Mouse (Mus musculus): ENCODE measurements around the gene Exoc5.
A peak's percentile ranks its signal among the peaks of the same experiment; 100 is the strongest.
"Not testable (repeated sequence)": the region's sequence is repeated elsewhere in the genome, so short reads cannot be mapped to it uniquely, and the experiment has no call there.

Exoc5 gene

DNA sequence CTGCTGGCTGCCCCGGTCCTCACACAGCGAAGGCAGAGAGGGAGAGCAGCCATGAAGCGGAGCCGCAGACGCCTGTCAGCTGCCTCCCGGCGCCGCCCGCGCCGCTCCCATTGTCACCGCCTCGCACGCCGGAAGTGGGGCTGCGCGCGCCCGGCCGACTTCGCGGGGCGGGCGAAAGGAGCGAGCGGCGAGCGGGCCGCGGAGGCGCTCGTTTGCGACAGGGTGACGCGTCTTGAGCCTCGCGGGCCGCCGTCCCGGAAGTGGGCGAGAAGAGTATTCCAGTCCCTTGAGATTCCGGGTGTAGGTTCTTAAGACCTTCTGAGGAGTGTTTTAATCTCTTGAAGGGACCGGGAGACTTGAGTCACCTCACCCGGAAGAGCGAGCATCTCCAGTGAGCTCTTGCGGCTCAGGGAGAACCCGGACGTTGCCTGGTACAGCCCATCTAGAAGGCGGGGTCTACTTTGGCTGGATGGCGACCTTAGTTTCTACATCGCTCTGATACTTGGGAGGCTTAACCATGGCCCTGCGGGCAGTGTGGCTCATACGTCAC lies at the start of gene Exoc5:
Exoc5 (minus strand) TSS at position 380 of the 550 bp plus-strand sequence.
- peak; percentile 94 to 98 for DNase-seq (ENCODE audit: low spot score in 2 of 2)

DNA sequence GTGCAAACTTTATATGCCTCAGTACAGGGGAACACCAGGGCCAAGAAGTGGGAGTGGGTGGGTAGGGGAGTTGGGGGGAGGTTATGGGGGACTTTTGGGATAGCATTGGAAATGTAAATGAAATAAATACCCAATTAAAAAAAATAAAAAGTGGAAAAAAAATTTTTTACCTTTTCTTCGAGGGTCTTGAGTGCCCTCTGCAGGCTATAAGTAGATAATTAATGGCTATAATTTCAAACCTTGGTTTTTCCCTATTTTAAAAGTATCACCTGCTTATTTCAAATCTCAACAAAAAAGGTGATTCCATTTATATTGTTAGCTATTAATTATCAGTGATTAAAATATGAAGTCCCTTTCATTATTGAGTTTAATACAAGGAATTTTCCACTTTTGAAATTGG lies 25.3 kb upstream of the Exoc5 start:
- DNase-seq (ENCODE audit: low spot score in 2 of 2) = not testable (repeated sequence)

DNA sequence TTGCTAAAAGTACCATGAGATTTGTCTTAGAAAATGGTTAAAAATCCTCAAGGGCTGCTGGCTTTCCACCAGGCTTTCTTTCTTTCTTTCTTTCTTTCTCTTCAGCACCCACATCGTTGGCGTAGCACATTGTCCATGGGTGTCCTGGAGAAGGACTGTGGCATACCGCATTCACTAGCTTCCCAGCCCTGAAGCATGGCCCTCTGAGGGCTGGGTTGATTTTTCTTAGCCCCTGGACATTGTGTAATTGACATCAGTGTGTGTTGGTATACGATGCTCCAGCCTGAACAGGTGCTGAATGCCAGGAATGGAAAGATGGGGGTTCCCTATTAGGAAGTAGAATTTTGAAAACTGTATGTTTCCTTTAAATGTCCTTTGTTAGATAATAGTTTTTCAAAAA lies 24.8 kb upstream of the Exoc5 start:
- no peak for DNase-seq (ENCODE audit: low spot score in 2 of 2)

DNA sequence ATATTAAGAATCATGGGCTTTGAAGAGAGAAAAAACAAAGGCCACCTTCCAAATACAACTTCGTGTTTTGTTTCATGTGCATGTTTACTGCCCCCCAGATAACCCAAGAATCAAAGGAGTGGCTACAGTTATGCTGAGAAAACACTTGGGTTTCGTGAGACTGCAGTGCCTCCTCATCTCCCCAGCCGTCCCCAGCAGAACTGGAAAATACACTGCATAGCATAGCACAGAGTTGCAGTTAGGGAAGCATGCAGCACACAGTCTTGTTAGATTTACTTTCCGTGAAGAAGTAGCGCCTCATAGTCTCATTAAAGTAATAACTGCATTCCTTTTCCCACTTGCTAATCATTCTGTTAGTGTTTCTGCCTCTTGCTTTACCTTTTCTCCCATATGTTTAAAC lies 23.6 kb upstream of the Exoc5 start:
- no peak for DNase-seq (ENCODE audit: low spot score in 2 of 2)

DNA sequence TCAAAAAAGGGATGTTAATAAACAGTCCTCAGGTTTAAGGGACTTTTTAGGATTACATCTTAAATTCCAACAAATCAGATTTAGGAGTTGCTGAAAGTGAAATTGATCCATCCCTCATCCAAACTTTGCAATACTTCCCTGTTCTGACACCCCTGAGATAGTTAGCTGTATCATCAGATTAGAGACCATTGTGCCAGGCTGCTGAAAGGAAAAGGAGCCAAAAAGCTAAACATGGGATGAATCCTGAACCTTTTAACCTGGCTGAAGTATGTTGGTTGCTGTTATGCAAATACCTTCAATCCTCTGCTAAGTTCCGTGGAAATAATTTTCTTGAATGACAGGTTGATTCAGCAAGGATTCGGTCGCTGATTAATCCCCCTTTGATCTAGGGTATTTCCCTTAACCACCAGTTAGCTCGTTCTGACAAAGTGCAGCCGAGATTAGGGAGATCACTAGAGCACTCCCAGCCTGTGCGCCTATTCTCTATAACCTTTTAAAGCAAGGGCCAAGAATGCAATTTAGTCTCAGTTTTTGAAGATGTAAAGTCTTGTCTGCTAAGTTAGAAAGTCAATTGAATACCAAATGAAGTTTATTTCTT lies 23.1 kb upstream of the Exoc5 start:
- no peak for DNase-seq (ENCODE audit: low spot score in 2 of 2)

DNA sequence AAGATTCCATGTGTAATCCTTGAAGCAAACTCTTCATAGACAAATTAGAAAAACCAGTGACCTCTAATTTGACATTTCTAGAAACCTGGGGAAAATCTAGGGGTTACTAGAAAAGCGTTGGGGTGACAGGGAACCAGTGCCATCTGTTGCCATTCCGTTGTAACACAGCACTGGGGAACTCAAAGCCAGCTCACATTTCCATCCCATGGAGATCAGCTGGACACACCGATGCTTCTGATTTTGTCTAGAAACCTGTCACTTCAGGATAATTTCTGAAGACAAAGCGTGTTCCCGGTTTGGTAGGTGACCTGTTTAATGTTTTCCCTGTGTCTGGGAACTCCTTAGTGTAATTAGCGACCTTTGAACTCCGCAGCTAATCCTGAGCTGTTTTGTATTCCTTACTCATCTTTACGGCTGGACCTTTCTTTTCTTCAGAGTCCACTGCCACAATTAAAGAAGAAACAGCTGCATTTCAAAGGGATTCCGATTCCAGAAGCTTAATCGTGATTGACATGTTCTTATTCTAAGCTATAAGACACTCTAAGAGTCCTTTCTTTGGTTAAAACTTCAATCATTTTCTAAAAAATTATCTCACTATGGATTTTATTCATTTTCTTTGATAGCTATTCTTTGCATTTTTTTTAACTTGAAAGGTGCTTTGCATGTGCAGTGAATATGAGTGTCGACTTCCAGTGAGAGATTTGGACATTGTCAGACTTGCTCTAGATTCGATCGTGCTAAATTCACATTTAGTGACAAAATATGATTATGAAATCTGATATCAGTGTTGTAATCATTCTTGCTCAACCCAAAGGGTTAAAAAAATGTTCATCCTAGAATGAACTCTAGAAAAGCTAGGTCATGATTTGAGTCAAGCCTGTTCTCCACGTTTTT lies 21.9 kb upstream of the Exoc5 start:
- no peak for DNase-seq (ENCODE audit: low spot score in 2 of 2)

DNA sequence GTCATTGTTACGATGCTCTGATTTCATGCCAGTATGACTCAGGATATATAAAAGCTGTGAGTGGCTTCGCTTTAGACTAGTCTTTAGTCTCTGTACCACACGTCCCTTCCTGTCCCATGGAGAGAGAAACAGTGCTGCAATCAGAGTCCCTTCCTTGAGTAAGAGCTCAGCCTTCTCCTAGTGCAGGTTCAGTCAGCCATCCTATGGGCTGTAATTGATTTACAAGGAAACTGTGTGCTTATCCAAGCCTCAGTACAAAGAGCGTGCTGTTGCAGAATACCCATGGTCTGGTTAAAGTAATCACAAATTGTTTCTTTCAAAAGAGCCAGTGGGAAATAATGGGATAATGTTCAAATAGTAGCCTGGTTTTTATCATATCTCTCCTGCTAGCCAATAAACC lies 20.1 kb upstream of the Exoc5 start:
- no peak for DNase-seq (ENCODE audit: low spot score in 2 of 2)

DNA sequence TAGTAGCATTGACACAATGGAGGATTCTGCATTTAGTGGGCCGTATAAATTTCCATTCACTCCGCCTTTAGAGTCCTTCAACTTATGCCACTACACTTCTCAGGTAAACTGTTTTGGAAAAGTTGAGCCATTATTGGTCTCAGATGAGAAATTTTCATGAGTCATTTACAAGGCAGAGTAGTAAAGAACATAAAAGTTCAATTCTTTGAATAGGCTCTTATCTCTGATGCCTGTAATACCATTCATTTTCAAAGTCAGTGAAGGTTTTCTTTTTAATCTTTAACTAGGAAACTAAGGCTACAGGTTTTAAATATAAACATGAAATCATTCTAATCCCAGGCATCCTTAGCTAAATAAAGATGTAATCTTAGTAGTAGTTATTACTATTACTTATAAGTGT lies 12.4 kb upstream of the Exoc5 start:
- DNase-seq (ENCODE audit: low spot score in 2 of 2) = no peak

DNA sequence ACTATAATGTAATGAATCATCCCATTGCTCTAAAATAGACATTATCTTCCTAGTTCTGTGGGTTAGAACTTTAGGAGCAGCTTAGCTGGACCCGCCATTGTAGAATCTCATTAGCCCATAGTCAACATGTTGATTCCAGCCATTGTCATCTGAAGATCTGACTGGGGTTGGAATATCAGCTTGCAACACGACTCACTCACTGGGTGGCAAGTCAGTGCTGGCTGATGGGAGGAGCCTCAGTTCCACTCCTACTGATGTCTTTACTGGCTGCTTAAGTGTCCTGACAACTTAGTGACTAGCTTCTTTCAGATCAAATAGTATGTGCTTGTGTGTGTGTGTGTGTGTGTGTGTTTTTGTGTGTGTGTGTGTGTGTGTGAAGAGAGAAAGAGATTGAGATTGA lies 7.9 kb upstream of the Exoc5 start:
- no peak for DNase-seq (ENCODE audit: low spot score in 2 of 2)

DNA sequence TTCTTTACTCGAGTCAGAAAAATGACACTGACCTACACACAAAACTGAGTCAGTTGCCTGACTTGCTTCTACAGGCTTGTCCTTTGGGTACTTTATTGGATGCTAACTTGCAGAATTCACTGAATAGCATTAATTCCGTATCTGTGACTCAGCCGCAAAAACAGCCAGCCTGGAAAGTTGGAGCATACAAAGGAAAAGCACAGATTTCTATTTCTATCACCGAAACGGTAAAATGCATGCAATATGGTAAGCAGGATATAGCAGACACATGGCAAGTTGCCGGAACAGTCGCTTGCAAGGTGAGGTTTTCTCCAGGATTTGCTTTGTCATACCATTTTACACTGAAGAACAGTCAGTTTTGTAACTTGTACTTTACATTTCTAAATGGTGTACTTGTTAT lies 7.4 kb upstream of the Exoc5 start:
- DNase-seq (ENCODE audit: low spot score in 2 of 2) = no peak

DNA sequence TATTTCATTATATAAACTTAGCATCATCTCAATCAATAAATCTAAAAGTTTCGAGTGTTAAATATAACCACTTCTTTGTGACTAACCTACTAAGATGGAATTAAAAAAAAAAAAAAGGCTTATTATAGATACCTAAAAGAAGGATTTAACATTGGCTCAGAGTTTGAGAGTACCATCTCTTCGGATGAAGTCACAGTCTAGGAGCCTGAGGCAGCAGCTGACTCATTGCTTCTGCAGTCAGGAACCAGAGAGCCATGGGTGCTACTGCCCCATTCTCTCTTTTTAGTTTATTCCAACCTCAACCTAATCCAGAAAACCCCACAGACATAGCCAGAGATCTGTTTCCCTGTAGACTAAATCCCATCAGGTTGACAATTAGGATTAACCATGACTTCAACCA lies 6.4 kb upstream of the Exoc5 start:
- DNase-seq (ENCODE audit: low spot score in 2 of 2) = no peak

DNA sequence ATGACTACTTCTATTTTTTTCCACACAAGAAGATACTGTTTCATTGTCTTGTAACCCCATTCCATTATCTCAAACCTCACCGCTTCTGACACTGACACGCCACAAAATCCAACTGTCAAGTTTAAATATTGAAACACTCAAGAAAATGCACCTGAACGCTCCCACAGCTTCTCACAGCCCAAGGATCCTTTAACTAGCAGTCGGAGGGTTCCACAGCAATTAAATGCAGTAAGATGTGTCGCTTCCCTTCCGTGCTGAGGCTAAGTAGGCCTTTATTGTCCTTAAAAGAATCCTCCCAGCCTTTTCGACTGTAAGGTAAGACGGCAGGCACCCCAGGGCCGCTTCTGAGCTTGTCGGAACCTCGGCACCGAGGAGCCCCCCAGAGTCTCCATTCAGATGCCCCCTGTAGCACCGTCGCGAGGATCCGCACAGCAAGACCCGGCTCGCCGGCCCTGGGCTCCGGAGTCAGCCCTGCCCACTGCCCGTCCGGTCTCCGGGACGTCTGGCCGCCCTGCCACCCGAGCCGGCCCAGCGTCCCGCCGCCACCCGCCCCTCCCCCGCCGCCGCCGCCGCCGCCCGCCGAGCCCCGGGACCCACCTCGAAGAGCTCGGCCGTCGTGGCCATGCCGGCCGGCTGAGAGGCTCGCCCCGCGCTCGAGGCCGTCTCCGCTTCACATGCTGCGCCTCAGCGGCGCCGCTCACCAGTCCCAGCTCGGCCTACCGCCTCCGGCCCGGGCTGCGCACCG lies 752 bp downstream of the Exoc5 start, which contains the start of gene Ap5m1:
Ap5m1 (plus strand) TSS at position 569 of the 745 bp plus-strand sequence.
- DNase-seq (ENCODE audit: low spot score in 2 of 2) = peak in 1 of 2 experiments; percentile 82

DNA sequence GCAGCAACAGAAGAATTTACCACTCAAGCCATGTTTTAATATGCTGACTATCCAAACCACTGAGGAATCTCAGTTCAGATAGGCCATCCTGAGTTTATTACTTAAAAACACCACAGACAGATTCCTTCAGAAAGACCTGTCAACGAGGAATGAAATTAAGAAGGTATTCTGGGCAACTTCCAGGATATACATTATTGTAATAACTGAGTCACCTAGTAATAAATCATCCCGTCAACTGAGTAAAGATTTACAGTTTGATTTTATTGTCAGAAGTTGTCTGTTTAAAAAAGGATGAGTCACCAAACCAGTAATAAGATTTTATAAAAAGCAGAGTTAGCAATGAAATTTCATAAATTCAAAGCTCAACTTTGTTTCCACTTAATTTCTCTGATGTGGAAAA lies 2.6 kb downstream of the Exoc5 start:
- DNase-seq (ENCODE audit: low spot score in 2 of 2) = no peak

DNA sequence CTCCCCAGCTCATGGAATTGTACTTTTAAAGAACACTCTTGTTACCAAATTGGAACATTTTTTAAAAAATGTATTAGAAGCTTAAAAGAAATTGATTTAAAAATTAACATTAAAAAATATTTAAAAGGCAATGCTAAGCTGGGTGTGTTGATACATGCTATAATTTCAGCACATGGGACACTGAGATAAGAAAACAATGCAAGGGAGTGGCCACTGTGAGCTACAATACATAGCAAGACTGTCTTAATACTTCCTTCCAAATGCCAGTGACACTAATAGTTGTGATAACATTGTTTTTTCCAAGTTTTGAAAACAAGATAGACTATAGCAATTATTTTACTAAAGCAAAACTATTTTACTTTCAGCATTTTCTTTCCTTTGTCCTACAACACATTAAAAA lies 17.0 kb downstream of the Exoc5 start:
- no peak for DNase-seq (ENCODE audit: low spot score in 2 of 2)

DNA sequence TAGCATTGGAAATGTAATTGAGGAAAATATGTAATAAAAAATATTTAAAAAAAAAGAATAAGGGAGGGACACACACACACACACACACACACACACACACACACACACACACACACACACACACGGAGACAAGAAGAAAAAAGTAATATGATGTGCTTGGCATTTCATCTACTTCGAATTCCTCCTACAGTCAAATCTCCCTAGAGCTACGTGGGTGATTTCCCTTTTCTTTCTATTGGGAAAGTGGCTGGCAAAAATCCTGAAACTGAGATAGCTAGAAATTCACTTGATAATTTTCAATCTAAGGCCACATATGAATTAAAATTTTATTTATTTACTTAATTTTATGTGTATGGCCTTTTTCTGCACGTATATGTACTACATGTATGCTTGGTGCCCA lies 20.8 kb downstream of the Exoc5 start:
- DNase-seq (ENCODE audit: low spot score in 2 of 2) = no peak

DNA sequence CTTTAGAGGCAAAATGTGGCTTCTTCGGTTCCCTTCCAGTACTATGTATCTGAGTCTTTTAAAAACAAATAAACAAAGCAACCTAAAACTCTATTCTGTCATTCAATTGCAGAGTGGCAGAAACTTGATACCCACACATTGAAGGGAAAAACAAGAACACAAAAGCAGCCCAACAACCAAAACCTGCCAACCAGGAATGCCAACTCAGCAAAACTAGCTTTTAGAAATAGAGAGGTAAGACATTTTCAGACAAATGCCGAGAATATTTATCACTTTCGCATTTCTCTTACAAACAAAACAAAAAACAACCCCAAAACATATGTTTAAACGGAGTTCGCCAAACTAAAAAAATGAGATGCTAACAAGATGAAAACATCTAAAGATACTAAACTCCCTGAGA lies 37.5 kb downstream of the Exoc5 start:
- DNase-seq (ENCODE audit: low spot score in 2 of 2) = no peak

DNA sequence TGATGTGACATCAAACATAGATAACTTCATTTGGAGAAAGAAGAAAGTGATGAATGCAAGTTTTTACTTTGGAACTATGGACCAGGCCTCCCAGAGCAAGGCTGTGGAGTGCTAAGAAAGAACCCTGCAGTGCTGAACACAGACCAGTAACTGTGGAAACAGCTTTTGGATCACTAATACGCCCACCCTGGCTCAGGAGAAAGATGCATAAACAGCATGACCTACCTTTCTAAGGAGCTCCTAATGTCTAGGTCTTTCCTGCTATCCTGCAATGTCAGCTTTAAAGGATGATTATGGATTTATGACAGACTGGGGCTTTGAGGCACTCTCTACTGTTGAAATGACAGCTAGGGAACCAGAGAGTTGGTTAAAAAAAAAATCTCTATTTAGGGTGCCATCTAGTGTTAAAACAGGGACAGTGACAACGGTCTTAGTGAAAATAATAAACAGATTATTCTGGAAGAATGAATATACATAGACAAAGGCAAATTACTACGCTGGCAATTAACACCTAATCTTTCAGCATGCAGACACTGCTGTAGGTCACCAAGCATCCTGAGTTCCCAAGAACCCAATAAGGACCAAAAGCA lies 38.6 kb downstream of the Exoc5 start:
- DNase-seq (ENCODE audit: low spot score in 2 of 2) = no peak

DNA sequence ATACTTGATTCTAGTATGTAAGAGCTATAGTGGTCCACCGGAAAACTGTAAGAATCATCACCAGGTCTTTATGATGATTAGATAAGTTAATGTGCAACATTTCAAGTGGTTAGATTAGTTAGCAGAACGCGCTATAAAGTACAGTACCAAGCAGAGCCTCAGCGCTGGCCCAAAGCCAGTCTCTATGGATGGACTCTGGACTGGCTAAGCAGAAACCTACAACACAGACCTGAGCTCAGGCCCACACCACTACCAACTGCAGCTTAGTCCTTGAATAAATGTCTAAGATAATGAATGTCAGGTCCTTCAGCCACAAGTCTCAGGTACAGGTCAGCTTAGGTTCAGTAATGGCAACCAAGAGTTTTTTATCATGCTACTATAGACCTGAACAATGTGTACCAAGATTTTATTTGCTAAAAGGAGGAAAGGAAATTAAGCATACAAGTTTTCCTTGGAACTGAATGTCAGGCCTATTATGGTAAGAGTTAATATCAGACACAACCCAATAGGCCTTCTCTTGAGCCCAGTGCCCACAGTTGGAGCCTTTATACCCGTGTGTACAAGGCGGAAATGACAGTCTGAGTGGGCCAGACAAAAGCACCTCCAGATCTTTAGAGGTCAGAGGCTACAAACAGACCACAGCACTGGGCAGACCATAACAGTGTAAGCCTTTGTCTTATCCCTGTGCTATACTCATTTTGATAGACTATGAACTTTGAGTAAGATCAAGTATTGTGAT lies 39.2 kb downstream of the Exoc5 start:
- DNase-seq (ENCODE audit: low spot score in 2 of 2) = no peak

DNA sequence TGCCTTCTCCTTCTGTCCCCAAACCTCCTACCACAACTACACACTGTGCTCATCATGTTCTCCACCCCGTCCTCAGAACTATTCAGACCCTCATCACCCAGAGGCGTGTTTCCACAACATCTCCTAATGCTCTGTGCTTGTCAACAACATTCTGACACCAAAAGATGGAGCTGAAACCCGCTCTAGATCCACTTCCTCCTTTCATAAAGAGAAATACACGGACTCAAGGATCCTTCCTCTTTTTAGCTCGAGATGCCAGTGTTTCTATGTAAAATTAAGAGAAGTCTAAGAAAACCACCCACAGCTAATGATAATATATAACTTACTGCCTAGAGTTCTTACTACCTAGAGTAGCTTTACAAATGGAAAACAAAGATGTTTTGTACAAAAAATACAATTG lies 46.7 kb downstream of the Exoc5 start:
- DNase-seq (ENCODE audit: low spot score in 2 of 2) = no peak

DNA sequence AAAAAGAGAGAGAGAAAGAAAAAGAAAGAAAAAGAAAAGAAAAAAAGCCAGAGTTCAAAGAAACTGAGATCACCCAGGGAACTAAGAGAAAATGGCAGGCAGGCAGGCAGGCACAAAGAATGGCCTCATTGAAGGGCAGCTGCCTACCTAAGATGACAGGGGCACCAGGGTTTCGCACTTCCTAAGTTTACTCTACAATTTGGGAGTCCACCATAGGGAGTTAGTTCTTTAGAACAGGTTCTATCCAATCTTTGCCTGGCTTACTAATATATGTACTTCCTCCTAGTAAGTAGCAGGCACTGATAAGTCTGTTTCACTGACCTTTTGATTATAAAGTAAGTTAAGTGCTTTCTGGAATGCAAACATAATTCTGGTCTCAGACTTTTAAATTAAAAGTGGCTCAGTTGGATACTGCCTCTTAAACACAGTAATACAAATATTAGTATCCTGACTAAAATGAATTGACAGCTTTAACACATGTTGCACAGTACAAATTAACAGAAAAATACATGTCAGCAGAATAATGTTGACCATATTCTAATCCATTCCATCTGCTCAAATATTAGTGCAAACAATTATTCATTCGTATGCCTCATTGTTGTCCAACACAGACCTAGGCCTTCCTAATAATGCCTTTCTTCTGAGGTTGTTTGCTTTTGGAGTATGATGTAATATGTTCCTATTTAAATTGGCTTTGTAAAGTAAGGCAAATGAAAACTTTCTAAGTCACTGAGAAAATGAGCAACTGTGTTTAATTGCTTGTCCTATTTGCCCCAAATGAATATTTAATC lies 57.9 kb downstream of the Exoc5 start:
- no peak for DNase-seq (ENCODE audit: low spot score in 2 of 2)
